Mouse (Mus musculus) activated CD4-positive, CD25-positive, alpha-beta regulatory T cell, adult 4 months (primary cell): Measurements from ENCODE around the gene Tarm1. TPM values are rescaled to one million over a fixed set of nuclear protein-coding genes. Genes with fewer than 3 reads are reported as not detected.

Source experiments
- ATAC-seq: one replicate; pipeline ENCODE4 v1.8.0; 2017
- polyA plus RNA-seq, 2 experiments: library from polyadenylated mRNA; unstranded; fragments of 100-300 nt; shearing (Covaris generic); gene quantifications; one replicate each; pipeline ENCODE4 v1.2.1; 2017

Gene Tarm1
- polyA plus RNA-seq: under 1 TPM in 1 of 2 experiments, not detected in 1; 0.33 TPM

- ATAC-seq: no peak
Observed at GRCm38 (mm10) chr7:3502439-3502838, at the start of gene Tarm1. Gene Tarm1 (minus strand): TSS chr7:3502624.

DNA sequence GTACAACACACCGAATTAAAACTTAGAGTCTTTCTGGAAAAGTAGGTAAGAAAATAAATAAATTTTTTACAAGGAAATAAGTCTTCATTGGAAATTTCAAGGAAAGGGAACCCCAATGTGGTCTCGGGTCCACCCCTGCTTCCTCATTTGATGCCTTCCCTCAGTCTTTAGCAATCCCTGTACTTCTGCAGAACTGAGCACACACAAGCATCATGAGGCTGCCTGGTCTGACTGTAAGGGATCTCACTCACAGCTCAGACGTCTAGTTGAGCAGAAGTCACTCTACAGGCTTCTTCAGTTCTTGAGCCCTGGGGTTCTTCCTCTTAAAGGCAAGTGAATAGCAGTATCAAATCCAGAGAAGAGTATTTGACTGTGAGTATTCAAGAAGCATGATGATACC, 3.5 kb upstream of the Tarm1 start:
- ATAC-seq: no peak

DNA sequence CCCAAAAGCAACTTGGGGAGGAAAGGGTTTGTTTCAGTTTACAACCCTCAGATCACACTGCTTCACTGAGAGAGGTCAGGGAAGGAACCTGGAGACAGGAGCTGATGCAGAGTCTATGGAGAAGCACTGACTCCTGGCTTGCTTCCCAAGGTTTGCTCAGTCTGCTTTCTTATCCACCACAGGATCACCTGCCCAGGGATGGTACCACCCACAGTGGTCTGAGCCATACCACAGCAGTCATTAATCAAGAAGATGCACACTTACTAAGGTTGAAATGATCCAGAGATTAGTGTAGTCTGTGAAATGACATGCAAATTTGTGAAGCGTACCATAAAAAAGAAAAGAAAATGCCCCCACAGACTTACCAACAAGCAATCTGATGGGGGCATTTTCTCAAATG, 2.0 kb downstream of the Tarm1 start:
- ATAC-seq: no peak

DNA sequence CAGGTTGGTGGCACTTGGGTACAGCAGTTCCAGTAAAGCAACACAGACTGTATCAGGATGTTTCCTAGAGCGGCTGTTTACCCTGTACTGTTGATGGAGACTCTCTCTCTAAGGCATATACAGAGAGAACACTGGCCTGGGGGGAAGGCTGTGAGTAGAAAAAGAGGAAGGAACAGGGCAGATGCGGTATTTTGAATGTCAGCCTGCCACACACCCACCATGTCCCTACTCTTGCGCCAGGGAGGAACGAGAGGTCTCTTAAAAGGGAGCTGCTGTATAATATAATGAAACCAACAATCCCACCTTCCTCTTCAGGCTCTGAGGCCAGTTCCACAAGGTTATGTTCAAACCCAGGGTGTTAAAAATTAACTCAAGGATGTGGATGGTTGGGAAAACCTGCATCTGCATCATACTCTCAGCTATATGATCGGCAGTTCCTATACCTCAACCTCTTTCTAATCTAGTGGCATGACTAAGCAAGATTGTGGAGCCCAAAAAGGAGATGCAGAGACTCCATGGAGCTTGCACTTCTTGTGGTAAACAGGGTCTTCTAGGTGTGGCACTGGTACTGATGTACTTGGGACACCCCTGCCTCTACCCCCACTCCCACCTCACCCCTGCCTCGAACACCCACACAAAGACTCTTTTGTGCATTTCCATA, 20.3 kb downstream of the Tarm1 start:
- no peak for ATAC-seq

GRCm38 (mm10) chr7:3476728-3477127, 25.7 kb downstream of the Tarm1 start:
- ATAC-seq: no peak

GRCm38 (mm10) chr7:3474291-3475080, 27.9 kb downstream of the Tarm1 start:
- ATAC-seq: no peak

GRCm38 (mm10) chr7:3472774-3473173, 29.6 kb downstream of the Tarm1 start:
- no peak for ATAC-seq

GRCm38 (mm10) chr7:3468614-3469013, 33.8 kb downstream of the Tarm1 start:
- no peak for ATAC-seq

GRCm38 (mm10) chr7:3463306-3463705, 39.1 kb downstream of the Tarm1 start:
- no peak for ATAC-seq

GRCm38 (mm10) chr7:3460261-3460660, 42.2 kb downstream of the Tarm1 start:
- no peak for ATAC-seq

DNA sequence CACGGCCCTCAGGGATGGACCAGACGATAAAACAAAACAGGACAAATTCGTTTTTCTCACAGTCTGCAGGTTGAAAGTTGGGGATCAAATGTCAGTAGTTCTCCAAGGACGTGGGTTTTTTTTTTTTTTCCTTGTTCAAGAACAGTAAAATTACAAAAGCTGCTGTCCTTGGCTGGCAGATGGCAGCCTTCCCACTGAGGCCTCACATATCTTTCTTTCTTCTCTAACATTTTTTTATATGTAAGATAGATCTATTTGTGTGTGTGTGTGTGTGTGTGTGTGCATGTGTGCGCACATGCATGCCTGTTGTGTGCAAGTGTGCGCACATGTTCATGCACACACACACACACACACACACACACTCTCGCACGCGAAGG, 44.6 kb downstream of the Tarm1 start:
- ATAC-seq: no peak

DNA sequence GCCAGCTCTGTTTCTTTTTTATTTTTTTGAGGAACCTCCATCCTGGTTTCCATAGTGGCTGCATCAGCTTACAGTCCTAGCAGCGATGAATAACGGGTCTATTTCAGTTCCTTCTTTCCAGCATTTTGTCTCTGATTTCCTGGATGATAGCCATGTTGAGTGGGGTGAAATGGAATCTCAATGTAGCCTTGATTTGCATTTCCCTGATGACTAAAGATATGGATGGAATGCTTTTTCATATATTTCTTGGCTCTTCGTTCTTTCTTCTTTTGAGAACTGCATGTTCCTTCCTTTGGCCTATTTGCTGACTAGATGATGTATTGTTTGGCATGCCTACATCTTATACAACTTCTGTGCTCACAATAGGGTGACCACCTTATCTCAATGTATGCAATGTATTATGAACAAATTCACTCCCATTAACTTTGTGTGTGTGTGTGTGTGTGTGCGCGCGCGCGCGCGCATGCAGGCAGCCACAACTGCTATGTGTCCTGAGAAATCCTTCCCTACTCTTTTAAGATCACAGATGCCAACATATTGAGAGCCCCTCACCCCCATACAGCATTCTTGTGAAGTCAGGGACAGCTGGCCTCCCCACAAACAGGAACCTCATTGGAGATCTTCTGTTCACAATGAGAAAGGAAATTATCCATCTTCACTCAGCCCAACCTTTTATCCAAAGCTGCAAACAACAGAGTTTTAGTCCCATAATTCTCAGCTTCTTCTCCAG, 45.1 kb downstream of the Tarm1 start:
- no peak for ATAC-seq

DNA sequence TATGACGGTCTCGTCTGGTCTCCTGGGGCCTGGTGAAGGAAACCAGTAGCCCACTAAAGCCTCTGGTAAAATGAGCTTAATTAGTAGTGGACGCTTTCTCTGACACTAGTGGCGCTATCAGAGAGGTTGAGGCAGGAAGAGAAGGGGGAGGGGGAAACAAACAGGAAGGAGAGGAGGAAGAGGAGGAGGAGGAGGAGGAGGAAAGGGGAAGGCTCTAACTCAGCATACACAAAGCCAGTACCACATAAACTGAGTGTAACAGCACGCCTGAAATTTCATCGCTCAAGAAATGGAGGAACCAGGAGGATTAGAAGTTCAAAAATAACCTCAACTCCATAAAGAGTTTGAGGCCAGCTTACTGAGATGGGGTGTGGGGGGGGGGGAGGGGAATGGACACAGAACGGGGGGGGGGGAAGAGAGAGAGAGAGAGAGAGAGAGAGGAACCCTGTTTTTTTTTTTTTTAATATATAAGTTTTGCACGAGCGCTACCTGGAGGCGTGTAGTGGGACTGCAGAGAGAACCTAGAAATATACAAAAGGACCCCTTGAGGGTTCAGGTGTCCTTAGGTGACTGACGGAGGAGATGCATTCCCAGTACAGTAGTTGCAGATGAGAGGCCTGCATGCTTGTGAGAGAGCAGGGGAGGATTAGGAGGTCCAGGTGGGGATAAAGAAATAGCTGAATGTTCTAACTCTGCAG, 48.8 kb downstream of the Tarm1 start:
- no peak for ATAC-seq

GRCm38 (mm10) chr7:3452821-3453485, 49.5 kb downstream of the Tarm1 start:
- ATAC-seq: no peak

GRCm38 (mm10) chr7:3451161-3451560, 51.3 kb downstream of the Tarm1 start:
- peak; percentile 51 for ATAC-seq

GRCm38 (mm10) chr7:3450671-3451070, 51.8 kb downstream of the Tarm1 start:
- no peak for ATAC-seq

GRCm38 (mm10) chr7:3448737-3449454, 53.5 kb downstream of the Tarm1 start:
- no peak for ATAC-seq

DNA sequence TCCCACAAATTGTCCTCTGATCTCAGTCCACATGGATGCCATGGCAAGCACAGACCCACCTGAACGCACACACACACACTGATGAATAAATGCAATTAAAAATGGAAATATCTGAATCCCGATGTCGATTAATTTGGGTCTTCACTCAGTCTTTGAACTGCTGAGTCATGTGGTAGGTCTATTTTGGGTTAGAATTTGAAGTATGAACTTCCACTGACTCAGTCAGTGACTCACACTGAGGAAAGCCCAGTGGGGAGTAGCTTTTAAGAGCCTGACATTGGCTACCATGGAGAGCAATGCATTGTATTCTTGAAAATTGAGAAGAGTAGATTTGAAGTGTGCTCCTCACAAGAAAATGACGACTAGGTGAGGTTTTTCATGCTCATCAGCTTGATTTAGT, 55.4 kb downstream of the Tarm1 start:
- ATAC-seq: no peak

DNA sequence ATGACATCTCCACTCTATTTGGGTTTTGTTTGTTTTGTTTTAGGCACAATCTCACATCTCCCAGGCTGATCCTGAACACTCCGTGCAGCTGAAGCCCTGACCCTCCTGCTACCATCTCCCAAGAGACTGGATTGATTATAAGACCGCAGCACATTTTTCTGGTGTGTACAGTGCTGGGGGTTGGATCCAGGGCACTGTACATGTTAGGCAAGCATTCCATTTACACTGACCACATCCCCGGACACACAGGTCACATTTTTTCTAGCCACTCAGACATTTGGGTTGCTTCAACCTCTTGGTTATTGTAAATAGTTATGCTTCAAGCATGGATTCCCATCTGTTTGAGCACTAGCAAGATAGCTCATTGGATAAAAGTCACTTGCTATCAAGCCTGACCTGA, 55.8 kb downstream of the Tarm1 start:
- ATAC-seq: no peak

DNA sequence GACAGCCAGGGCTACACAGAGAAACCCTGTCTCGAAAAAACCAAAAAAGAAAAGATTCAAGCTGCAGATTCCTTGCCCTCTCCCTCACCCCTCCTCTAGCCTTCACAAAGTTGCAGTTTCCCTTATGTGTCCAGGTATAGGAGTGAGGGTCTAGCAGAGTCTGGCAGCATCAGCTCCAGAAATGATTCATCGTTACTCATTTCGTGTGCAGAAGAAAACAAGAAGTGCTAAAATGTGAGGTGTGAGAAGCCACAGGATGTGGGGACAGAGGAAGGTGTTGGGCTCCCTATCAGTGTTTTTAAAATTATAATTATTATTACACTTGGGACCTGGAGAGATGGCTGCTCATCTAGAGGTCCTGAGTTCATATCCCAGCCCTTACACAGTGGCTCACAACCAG, 57.7 kb downstream of the Tarm1 start:
- ATAC-seq: peak; percentile 64

- no peak for ATAC-seq
Observed at GRCm38 (mm10) chr7:3442476-3443062, 59.9 kb downstream of the Tarm1 start.
